Comparison of ENCODE assay signal across 8 mouse cellular contexts in genomic region chr10:79638486-79639204, GRCm38 (mm10). TPM values are rescaled to one million over a fixed set of nuclear protein-coding genes. Genes with fewer than 3 reads are reported as not detected.
DNase-seq lines count a peak whose midpoint lies in the region; ATAC-seq and TF ChIP-seq lines count a peak whose summit lies in the region.

No protein-coding gene starts in this region.

- no peak for TF ChIP-seq CTCF in intestine, postnatal 0 days (IDR thresholded peaks at IDR 0.05; ENCODE audit: low read depth)
- TF ChIP-seq CTCF in stomach, postnatal 0 days (IDR thresholded peaks at IDR 0.05; ENCODE audit: low read depth): no peak

- no peak for TF ChIP-seq EP300 in stomach, postnatal 0 days (optimal IDR thresholded peaks at IDR 0.05)

- H3K4me3 ChIP-seq in intestine, postnatal 0 days (ENCODE audit: low read depth, low read length): peak overlapping the region; percentile 17; the same call in 1 of the 2 replicates
- H3K4me3 ChIP-seq in midbrain, embryonic 12.5 days: peak overlapping the region; percentile 65; the same call in 1 of the 2 replicates
- H3K4me3 ChIP-seq in stomach, postnatal 0 days (ENCODE audit: low read depth, low read length): no peak overlapping the region

- DNase-seq in left cerebral cortex, adult 18-20 months (ENCODE audit: low spot score in 2 of 2): peak; percentile 67 to 81
- DNase-seq in left cerebral cortex, adult 11 months (ENCODE audit: low spot score): no peak
- peak; percentile 69 to 80 for DNase-seq in cerebellum, postnatal 25 days
- DNase-seq in gastrocnemius, postnatal 36 days: peak; percentile 48 to 67
- peak; percentile 46 for DNase-seq in stomach, postnatal 0 days (ENCODE audit: low spot score)
- no peak for DNase-seq in T-cell, adult 2 months (ENCODE audit: low spot score)

- H3K27ac ChIP-seq in intestine, postnatal 0 days (ENCODE audit: low read depth, low read length): no peak overlapping the region
- H3K27ac ChIP-seq in midbrain, embryonic 12.5 days (replicated peaks): peak overlapping the region; percentile 88
- no peak overlapping the region for H3K27ac ChIP-seq in stomach, postnatal 0 days (replicated peaks)

- intact Hi-C loops in gastrocnemius, postnatal 36 days (cut with DNase I): no loop called here

- H3K9ac ChIP-seq in intestine, postnatal 0 days (ENCODE audit: low read depth, low read length): no peak overlapping the region
- H3K9ac ChIP-seq in midbrain, embryonic 12.5 days (replicated peaks): no peak overlapping the region
- H3K9ac ChIP-seq in stomach, postnatal 0 days (ENCODE audit: low read length): no peak overlapping the region

- 6% methylated on average over 23 of the region's 23 CpGs for WGBS in intestine, postnatal 0 days
- WGBS in midbrain, embryonic 12.5 days: 6% methylated on average over 23 of the region's 23 CpGs
- WGBS in stomach, postnatal 0 days: 8% methylated on average over 20 of the region's 23 CpGs

- peaks cover 31% of the 10 kb centered on the region for H3K27me3 ChIP-seq in intestine, postnatal 0 days (replicated peaks; ENCODE audit: control insufficient read depth, insufficient read depth, low read length)
- H3K27me3 ChIP-seq in midbrain, embryonic 12.5 days: peaks cover 46% of the 10 kb centered on the region
- peaks cover 6% of the 10 kb centered on the region; the same call in 1 of the 2 replicates for H3K27me3 ChIP-seq in stomach, postnatal 0 days (ENCODE audit: control insufficient read depth, insufficient read depth, low read length)

- no peaks in the 10 kb centered on the region for H3K9me3 ChIP-seq in intestine, postnatal 0 days (ENCODE audit: control insufficient read depth)
- H3K9me3 ChIP-seq in midbrain, embryonic 12.5 days: no peaks in the 10 kb centered on the region
- H3K9me3 ChIP-seq in stomach, postnatal 0 days (ENCODE audit: control insufficient read depth, low read length): no peaks in the 10 kb centered on the region

- peak; percentile 24; the same call in 1 of the 2 replicates for ATAC-seq in intestine, postnatal 0 days
- ATAC-seq in midbrain, embryonic 12.5 days (ENCODE audit: low FRiP score, low read depth): peak; percentile 7; the same call in 1 of the 2 replicates
- ATAC-seq in stomach, postnatal 0 days (ENCODE audit: low FRiP score, low TSS enrichment): peak; percentile 43; the same call in 1 of the 2 replicates

- H3K4me2 ChIP-seq in intestine, postnatal 0 days (replicated peaks; ENCODE audit: low read depth): peak overlapping the region; percentile 75
- peak overlapping the region; percentile 81 for H3K4me2 ChIP-seq in midbrain, embryonic 12.5 days (replicated peaks)
- H3K4me2 ChIP-seq in stomach, postnatal 0 days (replicated peaks; ENCODE audit: low read depth): peak overlapping the region; percentile 89

- H3K4me1 ChIP-seq in intestine, postnatal 0 days (replicated peaks; ENCODE audit: control insufficient read depth, insufficient read depth, low read length): no peaks in the 10 kb centered on the region
- peaks cover 21% of the 10 kb centered on the region; the same call in 1 of the 2 replicates for H3K4me1 ChIP-seq in midbrain, embryonic 12.5 days
- 0 out of 2 replicates have a peak, but pooled peaks cover 6% of the 10 kb centered on the region for H3K4me1 ChIP-seq in stomach, postnatal 0 days (replicated peaks; ENCODE audit: control insufficient read depth, insufficient read depth)

- H3K36me3 ChIP-seq in intestine, postnatal 0 days (ENCODE audit: control insufficient read depth, insufficient read depth): no peaks in the 10 kb centered on the region
- H3K36me3 ChIP-seq in midbrain, embryonic 12.5 days: no peaks in the 10 kb centered on the region
- no peaks in the 10 kb centered on the region for H3K36me3 ChIP-seq in stomach, postnatal 0 days (ENCODE audit: control insufficient read depth, insufficient read depth, low read length)

RNA-seq across cellular contexts. Expression of gene Shc2, which starts 0.9 kb away (rescaled TPM):
- total RNA-seq in left cerebral cortex, adult 18-20 months (2021): 10 to 100 TPM; 44.3 to 50.1 TPM
- 1 to 10 TPM; 2.3 to 2.5 TPM for total RNA-seq in gastrocnemius, postnatal 36 days (2021)
- 1.9 and 2.2 TPM in 2 replicates for polyA plus RNA-seq in intestine, postnatal 0 days (2015; fragmentation: Nextera tagmentation; extraction: Ambion mirVana)
- 22.8 and 23.3 TPM in 2 replicates for polyA plus RNA-seq in midbrain, embryonic 12.5 days (2016; fragmentation: Nextera tagmentation; extraction: Ambion mirVana)
- 2.7 and 3.3 TPM in 2 replicates for polyA plus RNA-seq in stomach, postnatal 0 days (2015; fragmentation: Nextera tagmentation; extraction: Ambion mirVana)

RNA-seq across cellular contexts. Expression of gene Odf3l2, which starts 6.9 kb away (rescaled TPM):
- total RNA-seq in left cerebral cortex, adult 18-20 months (2021): under 1 TPM in 1 of 2 experiments, not detected in 1; 0.82 TPM
- 10 to 100 TPM; 55.1 to 58.1 TPM for total RNA-seq in gastrocnemius, postnatal 36 days (2021)
- not detected in 2 replicates for polyA plus RNA-seq in intestine, postnatal 0 days (2015; fragmentation: Nextera tagmentation; extraction: Ambion mirVana)
- not detected in 2 replicates for polyA plus RNA-seq in midbrain, embryonic 12.5 days (2016; fragmentation: Nextera tagmentation; extraction: Ambion mirVana)
- not detected in 2 replicates for polyA plus RNA-seq in stomach, postnatal 0 days (2015; fragmentation: Nextera tagmentation; extraction: Ambion mirVana)

RNA-seq across cellular contexts. Expression of gene C2cd4c, which starts 24.8 kb away (rescaled TPM):
- total RNA-seq in left cerebral cortex, adult 18-20 months (2021): 10 to 100 TPM; 16.7 to 18.6 TPM
- under 1 TPM; 0.10 to 0.25 TPM for total RNA-seq in gastrocnemius, postnatal 36 days (2021)
- 0.05 TPM in 2 replicates for polyA plus RNA-seq in intestine, postnatal 0 days (2015; fragmentation: Nextera tagmentation; extraction: Ambion mirVana)
- polyA plus RNA-seq in midbrain, embryonic 12.5 days (2016; fragmentation: Nextera tagmentation; extraction: Ambion mirVana): 0.04 and 0.08 TPM in 2 replicates
- polyA plus RNA-seq in stomach, postnatal 0 days (2015; fragmentation: Nextera tagmentation; extraction: Ambion mirVana): 0.02 and 0.07 TPM in 2 replicates

RNA-seq across cellular contexts. Expression of gene Madcam1, which starts 25.7 kb away (rescaled TPM):
- total RNA-seq in left cerebral cortex, adult 18-20 months (2021): not detected
- not detected for total RNA-seq in gastrocnemius, postnatal 36 days (2021)
- polyA plus RNA-seq in intestine, postnatal 0 days (2015; fragmentation: Nextera tagmentation; extraction: Ambion mirVana): 15.6 and 16.9 TPM in 2 replicates
- polyA plus RNA-seq in midbrain, embryonic 12.5 days (2016; fragmentation: Nextera tagmentation; extraction: Ambion mirVana): 0.60 and 1.7 TPM in 2 replicates
- 17.6 and 22.2 TPM in 2 replicates for polyA plus RNA-seq in stomach, postnatal 0 days (2015; fragmentation: Nextera tagmentation; extraction: Ambion mirVana)

RNA-seq across cellular contexts. Expression of gene Tpgs1, which starts 30.5 kb away (rescaled TPM):
- 10 to 100 TPM; 69.8 to 77.1 TPM for total RNA-seq in left cerebral cortex, adult 18-20 months (2021)
- 10 to 100 TPM; 19.2 to 19.6 TPM for total RNA-seq in gastrocnemius, postnatal 36 days (2021)
- polyA plus RNA-seq in intestine, postnatal 0 days (2015; fragmentation: Nextera tagmentation; extraction: Ambion mirVana): 47.6 and 48.5 TPM in 2 replicates
- polyA plus RNA-seq in midbrain, embryonic 12.5 days (2016; fragmentation: Nextera tagmentation; extraction: Ambion mirVana): 62.4 and 72.3 TPM in 2 replicates
- 50.3 and 51.0 TPM in 2 replicates for polyA plus RNA-seq in stomach, postnatal 0 days (2015; fragmentation: Nextera tagmentation; extraction: Ambion mirVana)

Comparison
In these comparisons a context has a peak if more than half of its experiments do, and no peak if none do; other contexts are left out.
1. DNase-seq: peak in left cerebral cortex, adult 18-20 months (2 of 2), cerebellum, postnatal 25 days (2 of 2), gastrocnemius, postnatal 36 days (2 of 2) and stomach, postnatal 0 days (single experiment); none in left cerebral cortex, adult 11 months (single experiment) and T-cell, adult 2 months (single experiment).
2. Peak in every context shown above with its lines, with median percentiles within 50 percentile points of each other: ATAC-seq and H3K4me2 ChIP-seq.